Mouse (Mus musculus): ENCODE data around the gene Cryz.

DNA sequence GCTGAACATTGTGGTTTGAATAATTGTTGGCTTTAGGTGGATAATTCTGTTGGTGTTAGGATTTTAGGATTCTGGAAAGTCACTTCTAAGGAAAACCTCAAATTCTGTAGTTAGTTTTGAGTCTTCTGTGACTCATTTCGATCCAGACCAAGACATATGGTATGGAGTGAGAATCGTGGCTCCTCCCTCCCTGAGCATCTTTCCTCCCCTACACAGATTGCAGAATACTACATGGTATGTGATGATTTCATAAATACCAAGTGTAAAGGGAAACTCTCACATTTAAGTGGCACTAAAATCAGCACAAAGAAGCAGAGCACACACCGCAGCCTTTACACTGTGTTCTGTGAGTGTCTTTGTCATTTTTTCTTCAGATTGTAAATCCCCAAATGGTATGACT lies 72.0 kb downstream of the Cryz start:
- no peak for TF ChIP-seq CTCF (IDR thresholded peaks at IDR 0.05; ENCODE audit: borderline replicate concordance, extremely low read depth, insufficient read depth, insufficient read length)
- no peak for TF ChIP-seq POLR2A (IDR thresholded peaks at IDR 0.05; ENCODE audit: borderline replicate concordance, extremely low read depth, insufficient read depth, insufficient read length, poor library complexity, severe bottlenecking)

All from brain, embryonic 14.5 days (tissue).